Mouse (Mus musculus): ENCODE measurements at regions not wholly inside any gene's neighbourhood (a gene's known extent, or its start where the extent isn't known, plus 50 kb on each side); places are given as distances from the start of the nearest gene placed in this dataset.

DNA sequence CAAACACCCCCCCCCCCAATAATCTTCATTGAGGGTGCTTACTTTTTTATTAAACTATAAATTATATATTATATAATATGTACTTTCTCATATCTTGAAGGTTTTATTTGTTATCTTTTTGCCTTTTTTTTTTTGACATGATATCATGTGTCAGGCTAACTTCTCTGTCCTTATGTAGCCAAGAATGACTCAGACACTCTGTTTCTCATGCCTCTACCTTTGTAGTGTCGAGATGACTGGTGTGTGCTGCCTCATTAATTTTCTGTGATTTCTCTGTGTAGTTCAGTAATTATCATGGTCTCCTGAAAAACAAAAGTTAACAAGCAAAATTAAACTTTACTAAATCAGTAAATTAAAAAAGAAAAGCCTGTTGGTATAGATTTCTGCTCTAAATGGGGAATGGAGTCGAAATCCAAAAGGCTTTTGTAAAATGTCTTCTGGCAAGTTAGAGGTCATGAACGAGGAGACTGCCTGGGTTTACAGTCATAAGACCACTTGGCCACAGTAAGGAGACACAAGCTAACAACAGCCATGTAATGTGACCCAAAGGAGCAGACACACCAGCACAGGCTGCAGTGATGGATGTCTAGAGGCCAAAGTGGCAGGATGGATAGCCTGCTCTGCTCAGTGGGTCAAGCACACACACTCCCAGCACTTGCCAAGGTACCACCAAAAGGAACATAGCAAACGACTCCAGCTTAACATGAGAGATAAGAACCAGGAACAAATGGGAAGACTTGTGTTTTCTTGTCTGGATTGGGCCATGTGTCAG is 53.2 kb upstream of the C1qtnf3 start:
- Histone ChIP-seq H3K9ac (replicated peaks) (no peak overlapping the region), H3K4me2 (ENCODE audit: low read depth, low read length) (no peak overlapping the region), H3K27ac (ENCODE audit: low read depth) (no peak overlapping the region), H3K27me3 (ENCODE audit: insufficient read depth, low read length) (no peaks in the 10 kb centered on the region), H3K4me3 (ENCODE audit: low read depth, low read length) (no peak overlapping the region), H3K36me3 (replicated peaks; ENCODE audit: insufficient read depth, low read length) (no peaks in the 10 kb centered on the region), H3K4me1 (ENCODE audit: insufficient read depth) (no peaks in the 10 kb centered on the region), H3K9me3 (ENCODE audit: low read length) (no peaks in the 10 kb centered on the region)
- ATAC-seq (no peak), DNase-seq (no peak)
- WGBS (ENCODE audit: insufficient replicate concordance), result 57% methylated on average over 4 of the region's 4 CpGs
- no peak for TF ChIP-seq CTCF (IDR thresholded peaks at IDR 0.05; ENCODE audit: low read depth)
- no peak for TF ChIP-seq EP300 (IDR thresholded peaks at IDR 0.05; ENCODE audit: low read depth)

DNA sequence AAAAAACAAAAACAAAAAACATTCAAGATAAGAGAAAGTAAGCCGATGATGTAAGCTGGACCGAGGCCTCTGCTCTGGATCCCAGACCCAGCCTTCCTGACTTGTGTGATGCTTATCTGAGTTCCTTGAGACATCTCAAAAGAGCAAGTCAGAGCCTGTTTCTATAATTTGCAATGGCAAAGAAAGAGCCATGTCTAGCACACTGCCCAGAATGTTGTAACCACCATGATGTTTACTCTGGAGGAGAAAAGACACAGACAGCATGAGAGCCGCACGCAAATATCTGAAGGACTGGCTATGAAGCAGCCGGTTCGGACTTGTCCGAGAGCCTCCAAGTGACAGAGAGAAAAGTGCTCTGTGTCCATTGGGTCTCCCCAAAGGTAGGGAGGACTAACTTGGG is 52.2 kb upstream of the C1qtnf3 start:
- Histone ChIP-seq H3K9me3 (ENCODE audit: low read length) (no peaks in the 10 kb centered on the region), H3K4me2 (ENCODE audit: low read depth, low read length) (no peak overlapping the region), H3K27ac (ENCODE audit: low read depth) (no peak overlapping the region), H3K4me1 (ENCODE audit: insufficient read depth) (no peaks in the 10 kb centered on the region), H3K27me3 (ENCODE audit: insufficient read depth, low read length) (no peaks in the 10 kb centered on the region), H3K36me3 (replicated peaks; ENCODE audit: insufficient read depth, low read length) (no peaks in the 10 kb centered on the region), H3K4me3 (ENCODE audit: low read depth, low read length) (no peak overlapping the region), H3K9ac (replicated peaks) (no peak overlapping the region)
- ATAC-seq, result no peak
- TF ChIP-seq EP300 (IDR thresholded peaks at IDR 0.05; ENCODE audit: low read depth), result no peak
- no peak for TF ChIP-seq CTCF (IDR thresholded peaks at IDR 0.05; ENCODE audit: low read depth)
- DNase-seq, result no peak
- WGBS (ENCODE audit: insufficient replicate concordance), result 72% methylated on average over 7 of the region's 7 CpGs

DNA sequence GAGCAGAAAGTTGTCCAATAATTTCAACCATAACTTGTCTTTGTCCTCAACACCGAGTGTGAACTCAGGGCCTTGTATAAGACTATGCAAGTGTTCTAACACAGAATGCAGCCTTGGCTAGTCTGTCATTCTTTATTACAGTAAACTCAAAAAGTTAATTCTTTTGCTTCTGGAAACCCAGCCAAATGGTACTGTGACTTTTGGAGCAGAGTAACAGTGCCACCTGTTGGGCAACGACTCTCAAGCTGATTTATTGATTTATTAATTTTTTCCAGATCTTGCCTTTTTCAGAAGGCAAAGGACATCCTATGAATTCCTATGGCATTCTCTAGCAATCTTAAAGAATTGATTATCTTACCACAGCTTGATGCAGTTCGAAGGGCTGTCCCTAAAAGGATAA is 51.1 kb upstream of the C1qtnf3 start:
- Histone ChIP-seq H3K36me3 (replicated peaks; ENCODE audit: insufficient read depth, low read length) (no peaks in the 10 kb centered on the region), H3K27ac (ENCODE audit: low read depth) (no peak overlapping the region), H3K9ac (replicated peaks) (no peak overlapping the region), H3K9me3 (ENCODE audit: low read length) (no peaks in the 10 kb centered on the region), H3K27me3 (ENCODE audit: insufficient read depth, low read length) (no peaks in the 10 kb centered on the region), H3K4me3 (ENCODE audit: low read depth, low read length) (no peak overlapping the region), H3K4me2 (ENCODE audit: low read depth, low read length) (no peak overlapping the region), H3K4me1 (ENCODE audit: insufficient read depth) (no peaks in the 10 kb centered on the region)
- DNase-seq, result peak; percentile 44
- no peak for TF ChIP-seq EP300 (IDR thresholded peaks at IDR 0.05; ENCODE audit: low read depth)
- TF ChIP-seq CTCF (IDR thresholded peaks at IDR 0.05; ENCODE audit: low read depth), result peak; percentile 70
- WGBS (ENCODE audit: insufficient replicate concordance), result 33% methylated on average over 3 of the region's 3 CpGs
- ATAC-seq, result no peak

DNA sequence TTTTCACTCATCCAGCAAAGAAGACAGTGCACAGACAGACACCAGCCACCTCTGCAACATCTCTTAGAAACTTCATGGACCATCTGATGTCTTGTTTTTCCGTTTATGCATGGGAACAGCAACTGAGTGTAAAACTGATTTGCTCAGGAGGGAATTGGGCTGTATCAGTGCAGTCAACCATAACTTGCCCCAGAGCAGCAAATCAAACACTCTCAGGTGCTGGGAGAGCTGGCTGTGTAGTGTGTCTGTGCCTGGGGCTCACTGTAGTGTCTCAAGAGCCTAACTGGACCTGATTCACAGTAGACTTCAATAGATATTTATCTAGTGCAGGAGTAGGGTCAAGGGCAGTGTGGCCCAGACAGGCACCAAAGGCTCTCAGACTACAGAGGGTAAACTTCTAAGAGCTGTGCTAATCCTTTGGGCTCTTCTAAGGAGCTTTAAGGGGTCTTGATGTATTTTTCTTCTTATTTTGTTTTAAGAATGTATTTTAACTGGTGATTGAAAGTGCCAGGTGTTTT is 50.3 kb upstream of the C1qtnf3 start:
- whole genome bisulfite sequencing (ENCODE audit: insufficient replicate concordance), result 37% methylated on average over 1 of the region's 1 CpGs
- no peak for DNase-seq
- ATAC-seq, result 0 out of 2 replicates have a peak, but pooled peaks have one; percentile 36
- Histone ChIP-seq H3K9ac (replicated peaks) (no peak overlapping the region), H3K4me1 (ENCODE audit: insufficient read depth) (no peaks in the 10 kb centered on the region), H3K27ac (ENCODE audit: low read depth) (peak overlapping the region; percentile 17), H3K4me2 (ENCODE audit: low read depth, low read length) (no peak overlapping the region), H3K36me3 (replicated peaks; ENCODE audit: insufficient read depth, low read length) (no peaks in the 10 kb centered on the region), H3K27me3 (ENCODE audit: insufficient read depth, low read length) (no peaks in the 10 kb centered on the region), H3K9me3 (ENCODE audit: low read length) (no peaks in the 10 kb centered on the region), H3K4me3 (ENCODE audit: low read depth, low read length) (no peak overlapping the region)
- TF ChIP-seq EP300 (IDR thresholded peaks at IDR 0.05; ENCODE audit: low read depth) (no peak), CTCF (IDR thresholded peaks at IDR 0.05; ENCODE audit: low read depth) (no peak)

Measured in liver, postnatal 0 days (tissue).